9 mouse cellular contexts compared by ENCODE assay signal in genomic region chr11:69665961-69666664, GRCm38 (mm10). TPM values are rescaled to one million over a fixed set of nuclear protein-coding genes. Genes with fewer than 3 reads are reported as not detected.
DNase-seq lines count a peak whose midpoint lies in the region; ATAC-seq lines count a peak whose summit lies in the region.
"Had no signal": no experiment of that assay in that cellular context is flagged by ENCODE, and none has a peak within 500 bp of the region (broad histone marks: within the 10 kb centered on the region; RNA-seq: fewer than 3 reads in every experiment).

Cd68 (minus strand) TSS chr11:69666153.

- H3K9ac ChIP-seq in hindbrain, embryonic 11.5 days (ENCODE audit: low read depth, low read length), result no peak within 1 kb of the TSS
- H3K9ac ChIP-seq in midbrain, embryonic 11.5 days (ENCODE audit: low read length), result no peak within 1 kb of the TSS

- no peak for ATAC-seq in erythroid progenitor cell, adult 5-6 weeks (replicated peaks; ENCODE audit: low FRiP score, poor library complexity, severe bottlenecking)
- ATAC-seq in hindbrain, embryonic 11.5 days (ENCODE audit: low FRiP score), result no peak
- ATAC-seq in midbrain, embryonic 11.5 days (ENCODE audit: low FRiP score), result no peak

- H3K36me3 ChIP-seq in hindbrain, embryonic 11.5 days (ENCODE audit: control insufficient read depth, insufficient read depth, low read length), result peaks cover 19% of the 10 kb centered on the region
- peaks cover 46% of the 10 kb centered on the region for H3K36me3 ChIP-seq in midbrain, embryonic 11.5 days (ENCODE audit: control insufficient read depth, insufficient read depth, low read length)

- 36% methylated on average over 7 of the region's 7 CpGs for WGBS in hindbrain, embryonic 11.5 days
- 35% methylated on average over 7 of the region's 7 CpGs for WGBS in midbrain, embryonic 11.5 days

- intact Hi-C loops in left cerebral cortex, postnatal 25 days (cut with DNase I), result no loop called here

- 0 out of 2 replicates have a peak within 1 kb of the TSS, but pooled peaks have one; percentile 13 for H3K27ac ChIP-seq in hindbrain, embryonic 11.5 days (ENCODE audit: low read depth, low read length)
- no peak within 1 kb of the TSS; the same call in 1 of the 2 replicates for H3K27ac ChIP-seq in midbrain, embryonic 11.5 days (ENCODE audit: low read depth, low read length)

- H3K4me2 ChIP-seq in hindbrain, embryonic 11.5 days (replicated peaks; ENCODE audit: low read depth, low read length), result no peak within 1 kb of the TSS
- no peak within 1 kb of the TSS for H3K4me2 ChIP-seq in midbrain, embryonic 11.5 days

- H3K4me3 ChIP-seq in hindbrain, embryonic 11.5 days (ENCODE audit: low read depth, low read length), result 0 out of 2 replicates have a peak within 1 kb of the TSS, but pooled peaks have one; percentile 6
- H3K4me3 ChIP-seq in midbrain, embryonic 11.5 days (ENCODE audit: low read depth, low read length), result no peak within 1 kb of the TSS
- H3K4me3 ChIP-seq: erythroblast, embryonic 14.5 days had no signal

- peak; percentile 80 for DNase-seq in layer of hippocampus, adult 11-12 months (ENCODE audit: low spot score)
- DNase-seq in layer of hippocampus, adult 9-10 months (ENCODE audit: low spot score), result no peak
- peak; percentile 54 for DNase-seq in adipocyte (ENCODE audit: low spot score)
- DNase-seq in hindbrain, embryonic 11.5 days (ENCODE audit: low spot score), result peak; percentile 39
- peak; percentile 75 to 93 for DNase-seq in left cerebral cortex, postnatal 25 days (ENCODE audit: low spot score in 2 of 2)
- DNase-seq in midbrain, embryonic 11.5 days (ENCODE audit: low spot score, missing footprints), result peak; percentile 90
- no peak for DNase-seq in Muller cell, postnatal 12 days (ENCODE audit: inconsistent ontology term)

- peaks cover 4% of the 10 kb centered on the region; the same call in 1 of the 2 replicates for H3K4me1 ChIP-seq in hindbrain, embryonic 11.5 days (replicated peaks; ENCODE audit: control insufficient read depth, insufficient read depth, low read length)
- H3K4me1 ChIP-seq in midbrain, embryonic 11.5 days (ENCODE audit: control insufficient read depth, insufficient read depth, low read length), result peaks cover 25% of the 10 kb centered on the region

- no peaks in the 10 kb centered on the region for H3K9me3 ChIP-seq in hindbrain, embryonic 11.5 days (ENCODE audit: control insufficient read depth, low read length)
- H3K9me3 ChIP-seq in midbrain, embryonic 11.5 days (ENCODE audit: control insufficient read depth, low read length), result no peaks in the 10 kb centered on the region

- no peaks in the 10 kb centered on the region for H3K27me3 ChIP-seq in hindbrain, embryonic 11.5 days (ENCODE audit: control insufficient read depth, insufficient read depth, low read length)
- no peaks in the 10 kb centered on the region for H3K27me3 ChIP-seq in midbrain, embryonic 11.5 days (ENCODE audit: control insufficient read depth, insufficient read depth, low read length)

RNA-seq across cellular contexts. Expression of gene Cd68, which starts in this region (rescaled TPM):
- 65.0 and 66.7 TPM in 2 replicates for total RNA-seq in erythroid progenitor cell, adult 5-6 weeks (2015; ENCODE audit: low replicate concordance)
- 39.1 and 47.7 TPM in 2 replicates for total RNA-seq in erythroid progenitor cell, adult 5-6 weeks (2017; ENCODE audit: low replicate concordance)
- 8.2 and 8.7 TPM in 2 replicates for polyA plus RNA-seq in hindbrain, embryonic 11.5 days (2014; fragmentation: Nextera tagmentation; extraction: Ambion mirVana)
- total RNA-seq in left cerebral cortex, postnatal 25 days (2021), result 10 to 100 TPM; 17.5 to 19.6 TPM
- 7.0 and 7.9 TPM in 2 replicates for polyA plus RNA-seq in midbrain, embryonic 11.5 days (2014; fragmentation: Nextera tagmentation; extraction: Ambion mirVana)

Comparison
In these comparisons a context has a peak if more than half of its experiments do, and no peak if none do; other contexts are left out.
1. DNase-seq: peak in layer of hippocampus, adult 11-12 months (single experiment), adipocyte (single experiment), hindbrain, embryonic 11.5 days (single experiment), left cerebral cortex, postnatal 25 days (2 of 2) and midbrain, embryonic 11.5 days (single experiment); none in layer of hippocampus, adult 9-10 months (single experiment) and Muller cell, postnatal 12 days (single experiment).